Mouse (Mus musculus) embryonic facial prominence, embryonic 14.5 days (tissue): ENCODE results near the gene Mad1l1. TPM values are rescaled to one million over a fixed set of nuclear protein-coding genes. Genes with fewer than 3 reads are reported as not detected.

Source experiments
- ATAC-seq: fragments of 200-750 bp; cut with Nextera tagmentation; 2 replicates; pipeline ENCODE4 v1.8.0; 2017; ENCODE audit warnings: low read depth, moderate number of reproducible peaks, moderate TSS enrichment
- DNase-seq: peaks from one replicate; pipeline ENCODE4 v3.0.0-alpha.2; 2015; ENCODE audit warnings: low spot score
- H3K27ac ChIP-seq: fragments of 300-500 bp; sonication (generic); replicated peaks from 2 replicates; pipeline ENCODE4 v1.5.1; 2014; ENCODE audit warnings: low read depth, mild to moderate bottlenecking, low read length, moderate library complexity
- H3K27me3 ChIP-seq: fragments of 300-500 bp; sonication (generic); replicated peaks from 2 replicates; pipeline ENCODE4 v1.6.1; 2014; ENCODE audit warnings: low read length; ENCODE audit not compliant: control insufficient read depth, insufficient read depth
- H3K36me3 ChIP-seq: fragments of 300-500 bp; sonication (generic); 2 replicates; pipeline ENCODE4 v1.6.1; 2014; ENCODE audit warnings: low read length, mixed read lengths; ENCODE audit not compliant: control insufficient read depth, insufficient read depth
- H3K4me1 ChIP-seq: fragments of 300-500 bp; sonication (generic); 2 replicates; pipeline ENCODE4 v1.6.1; 2014; ENCODE audit warnings: antibody characterized with exemption, low read length; ENCODE audit not compliant: control insufficient read depth, insufficient read depth
- H3K4me2 ChIP-seq: fragments of 300-500 bp; sonication (generic); 2 replicates; pipeline ENCODE4 v1.6.1; 2014; ENCODE audit warnings: low read depth, mild to moderate bottlenecking, low read length, moderate library complexity, mixed read lengths
- H3K4me3 ChIP-seq: fragments of 300-500 bp; sonication (generic); 2 replicates; pipeline ENCODE4 v1.5.1; 2014; ENCODE audit warnings: low read depth, mild to moderate bottlenecking, low read length
- H3K9ac ChIP-seq: fragments of 300-500 bp; sonication (generic); 2 replicates; pipeline ENCODE4 v1.6.1; 2014; ENCODE audit warnings: low read depth, mild to moderate bottlenecking, low read length, moderate library complexity, mixed read lengths
- H3K9me3 ChIP-seq: fragments of 300-500 bp; sonication (generic); 2 replicates; pipeline ENCODE4 v1.6.1; 2016; ENCODE audit warnings: low read length; ENCODE audit not compliant: control insufficient read depth
- WGBS: fragments of 180-500 bp; shearing (Covaris S2); extraction: QIAGEN DNeasy Blood & Tissue Kit; methylation state at CpG from one replicate; pipeline ENCODE4 v1.1.7; 2014; 5-methylcytosine and 5-hydroxymethylcytosine counted together
- polyA plus RNA-seq: library from polyadenylated mRNA; unstranded; fragments of >200 nt; fragmentation: Nextera tagmentation; extraction: Ambion mirVana; gene quantifications from 2 replicates; pipeline ENCODE4 v1.2.1, GENCODE M21; 2014

Mad1l1 gene
- polyA plus RNA-seq, 1 experiment from 2014 or later, result 38.0 TPM

- Histone ChIP-seq H3K4me3 (no peak overlapping the region), H3K9me3 (no peaks in the 10 kb centered on the region), H3K27me3 (no peaks in the 10 kb centered on the region), H3K4me2 (no peak overlapping the region), H3K9ac (0 out of 2 replicates have a peak overlapping the region, but pooled peaks have one; percentile 0), H3K27ac (peak overlapping the region; percentile 22; the same call in 1 of the 2 replicates), H3K36me3 (no peaks in the 10 kb centered on the region), H3K4me1 (peaks cover 9% of the 10 kb centered on the region)
- ATAC-seq (peak; percentile 84; the same call in 1 of the 2 replicates), DNase-seq (peak; percentile 77)
- 43% methylated on average over 19 of the region's 19 CpGs for WGBS
These were observed 112.5 kb downstream of the Mad1l1 start for GRCm38 (mm10) chr5:140208743-140209409.

- H3K4me2 ChIP-seq, result no peak overlapping the region
- H3K27ac ChIP-seq, result no peak overlapping the region
- H3K27me3 ChIP-seq, result no peaks in the 10 kb centered on the region
- H3K4me3 ChIP-seq, result no peak overlapping the region
- H3K9ac ChIP-seq, result no peak overlapping the region
- H3K9me3 ChIP-seq, result no peaks in the 10 kb centered on the region
- H3K36me3 ChIP-seq, result no peaks in the 10 kb centered on the region
- no peak for DNase-seq
- peaks cover 9% of the 10 kb centered on the region for H3K4me1 ChIP-seq
- no peak for ATAC-seq
- 88% methylated on average over 19 of the region's 19 CpGs for WGBS
These were observed 114.3 kb downstream of the Mad1l1 start for GRCm38 (mm10) chr5:140206726-140207703.

- no peak overlapping the region for H3K27ac ChIP-seq
- ATAC-seq, result no peak
- H3K9ac ChIP-seq, result no peak overlapping the region
- H3K36me3 ChIP-seq, result no peaks in the 10 kb centered on the region
- no peaks in the 10 kb centered on the region for H3K27me3 ChIP-seq
- 88% methylated on average over 2 of the region's 2 CpGs for WGBS
- no peak for DNase-seq
- H3K4me3 ChIP-seq, result no peak overlapping the region
- H3K4me1 ChIP-seq, result peaks cover 9% of the 10 kb centered on the region
- H3K4me2 ChIP-seq, result no peak overlapping the region
- no peaks in the 10 kb centered on the region for H3K9me3 ChIP-seq
These were observed 115.4 kb downstream of the Mad1l1 start for GRCm38 (mm10) chr5:140205991-140206390.

GRCm38 (mm10) chr5:140204465-140204864 lies 116.9 kb downstream of the Mad1l1 start:
- no peak overlapping the region for H3K27ac ChIP-seq
- H3K36me3 ChIP-seq, result no peaks in the 10 kb centered on the region
- WGBS, result 74% methylated on average over 3 of the region's 3 CpGs
- H3K9me3 ChIP-seq, result no peaks in the 10 kb centered on the region
- no peak overlapping the region for H3K4me2 ChIP-seq
- H3K27me3 ChIP-seq, result no peaks in the 10 kb centered on the region
- ATAC-seq (no peak), DNase-seq (no peak)
- peaks cover 9% of the 10 kb centered on the region for H3K4me1 ChIP-seq
- no peak overlapping the region for H3K9ac ChIP-seq
- H3K4me3 ChIP-seq, result no peak overlapping the region

GRCm38 (mm10) chr5:140204037-140204436 lies 117.3 kb downstream of the Mad1l1 start:
- 88% methylated on average over 5 of the region's 5 CpGs for WGBS
- Histone ChIP-seq H3K9me3 (no peaks in the 10 kb centered on the region), H3K4me1 (peaks cover 8% of the 10 kb centered on the region), H3K4me2 (no peak overlapping the region), H3K9ac (no peak overlapping the region), H3K27me3 (no peaks in the 10 kb centered on the region), H3K36me3 (no peaks in the 10 kb centered on the region), H3K27ac (no peak overlapping the region), H3K4me3 (no peak overlapping the region)
- ATAC-seq (no peak), DNase-seq (no peak)

- Histone ChIP-seq H3K27ac (no peak overlapping the region), H3K36me3 (no peaks in the 10 kb centered on the region), H3K4me3 (no peak overlapping the region), H3K9me3 (no peaks in the 10 kb centered on the region), H3K4me2 (no peak overlapping the region), H3K4me1 (no peaks in the 10 kb centered on the region), H3K27me3 (no peaks in the 10 kb centered on the region), H3K9ac (no peak overlapping the region)
- no peak for ATAC-seq
- 78% methylated on average over 2 of the region's 2 CpGs for WGBS
- no peak for DNase-seq
These were observed 118.9 kb downstream of the Mad1l1 start for GRCm38 (mm10) chr5:140202451-140202850.

- Histone ChIP-seq H3K4me1 (no peaks in the 10 kb centered on the region), H3K36me3 (no peaks in the 10 kb centered on the region), H3K9ac (no peak overlapping the region), H3K4me2 (no peak overlapping the region), H3K9me3 (no peaks in the 10 kb centered on the region), H3K27ac (no peak overlapping the region), H3K4me3 (no peak overlapping the region), H3K27me3 (no peaks in the 10 kb centered on the region)
- no peak for DNase-seq
- ATAC-seq, result no peak
- WGBS, result 94% methylated on average over 5 of the region's 5 CpGs
These were observed 119.8 kb downstream of the Mad1l1 start for GRCm38 (mm10) chr5:140201566-140201965.

- no peak for DNase-seq
- Histone ChIP-seq H3K36me3 (no peaks in the 10 kb centered on the region), H3K4me1 (no peaks in the 10 kb centered on the region), H3K9me3 (no peaks in the 10 kb centered on the region), H3K27ac (no peak overlapping the region), H3K27me3 (no peaks in the 10 kb centered on the region), H3K4me2 (no peak overlapping the region), H3K9ac (no peak overlapping the region), H3K4me3 (no peak overlapping the region)
- ATAC-seq, result no peak
- 67% methylated on average over 1 of the region's 1 CpGs for WGBS
These were observed 120.2 kb downstream of the Mad1l1 start for GRCm38 (mm10) chr5:140201109-140201508.
